Mouse (Mus musculus): ENCODE measurements around the gene Atp6v1g1.

GRCm38 (mm10) chr4:63555111-63555510 is 10.5 kb downstream of the Atp6v1g1 start:
- TF ChIP-seq TAL1 (IDR thresholded peaks at IDR 0.05; ENCODE audit: low read length) (no peak), GATA1 (IDR thresholded peaks at IDR 0.05; ENCODE audit: low read length) (no peak)
